Mouse (Mus musculus) forebrain, embryonic 15.5 days (tissue): ENCODE measurements at regions not wholly inside any gene's neighbourhood (a gene's known extent, or its start where the extent isn't known, plus 50 kb on each side); places are given as distances from the start of the nearest gene placed in this dataset.

Experiments used
- ATAC-seq: fragments of 200-750 bp; cut with Nextera tagmentation; replicated peaks from 2 replicates; pipeline ENCODE4 v1.8.0; 2017; ENCODE audit warnings: mild to moderate bottlenecking, moderate TSS enrichment, moderate library complexity
- H3K27ac ChIP-seq: fragments of 300-500 bp; sonication (generic); replicated peaks from 2 replicates; pipeline ENCODE4 v1.5.1; 2015; ENCODE audit warnings: mild to moderate bottlenecking, inconsistent platforms
- H3K27me3 ChIP-seq: fragments of 300-500 bp; sonication (generic); 2 replicates; pipeline ENCODE4 v1.6.1; 2015; ENCODE audit warnings: inconsistent platforms
- H3K36me3 ChIP-seq: fragments of 300-500 bp; sonication (generic); 2 replicates; pipeline ENCODE4 v1.6.1; 2015; ENCODE audit warnings: mild to moderate bottlenecking, inconsistent platforms
- H3K4me1 ChIP-seq: fragments of 300-500 bp; sonication (generic); 2 replicates; pipeline ENCODE4 v1.6.1; 2015; ENCODE audit warnings: inconsistent platforms
- H3K4me2 ChIP-seq: fragments of 300-500 bp; sonication (generic); replicated peaks from 2 replicates; pipeline ENCODE4 v1.6.1; 2015; ENCODE audit warnings: mild to moderate bottlenecking, inconsistent platforms
- H3K4me3 ChIP-seq: fragments of 300-500 bp; sonication (generic); 2 replicates; pipeline ENCODE4 v1.5.1; 2015; ENCODE audit warnings: mild to moderate bottlenecking, inconsistent platforms
- H3K9ac ChIP-seq: fragments of 300-500 bp; sonication (generic); replicated peaks from 2 replicates; pipeline ENCODE4 v1.6.1; 2015; ENCODE audit warnings: mild to moderate bottlenecking, inconsistent platforms
- H3K9me3 ChIP-seq: fragments of 300-500 bp; sonication (generic); 2 replicates; pipeline ENCODE4 v1.6.1; 2016; ENCODE audit warnings: inconsistent platforms
- whole genome bisulfite sequencing: fragments of 180-500 bp; shearing (Covaris S2); methylation state at CpG from one replicate; pipeline ENCODE4 v1.1.7; 2015; ENCODE audit warnings: mixed read lengths; 5-methylcytosine and 5-hydroxymethylcytosine counted together

DNA sequence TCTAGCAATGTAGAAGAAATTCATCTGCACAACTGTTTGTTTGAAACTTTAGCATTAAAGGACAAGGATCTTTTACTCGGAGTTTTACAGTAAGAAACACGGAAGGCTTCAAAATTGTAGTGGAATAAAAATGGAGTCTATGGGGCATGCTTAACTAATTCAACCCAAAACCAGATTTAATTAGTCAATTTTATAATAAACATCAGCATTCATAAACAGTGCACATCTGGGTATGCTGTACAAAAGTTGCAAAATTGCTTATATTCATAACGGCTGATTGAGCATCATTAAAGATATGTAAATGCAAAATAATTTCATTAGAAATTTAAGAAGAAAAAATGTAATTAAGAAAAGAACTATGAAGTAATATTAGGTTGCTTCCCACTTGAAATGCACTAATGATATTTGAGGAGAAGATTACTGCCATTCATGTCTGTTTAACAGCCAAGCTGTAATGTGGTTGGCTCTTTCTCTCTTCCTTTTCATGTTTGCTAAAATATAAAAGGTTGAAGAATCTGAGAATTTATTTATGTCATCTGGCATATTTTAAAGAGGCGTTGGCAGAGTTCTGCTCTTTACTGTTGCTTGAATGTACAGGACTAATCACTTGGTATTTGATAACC is 1037.3 kb downstream of the Fam181b start:
- Histone ChIP-seq H3K4me1 (no peaks in the 10 kb centered on the region), H3K36me3 (no peaks in the 10 kb centered on the region), H3K27ac (no peak overlapping the region), H3K27me3 (no peaks in the 10 kb centered on the region), H3K9ac (no peak overlapping the region), H3K4me3 (no peak overlapping the region), H3K4me2 (no peak overlapping the region), H3K9me3 (no peaks in the 10 kb centered on the region)
- WGBS = 82% methylated on average over 4 of the region's 4 CpGs
- peak; percentile 35; the same call in 1 of the 2 replicates for ATAC-seq

- Histone ChIP-seq H3K9me3 (no peaks in the 10 kb centered on the region), H3K36me3 (no peaks in the 10 kb centered on the region), H3K27ac (no peak overlapping the region), H3K27me3 (no peaks in the 10 kb centered on the region), H3K4me2 (no peak overlapping the region), H3K9ac (no peak overlapping the region), H3K4me3 (no peak overlapping the region), H3K4me1 (no peaks in the 10 kb centered on the region)
- ATAC-seq = no peak
- WGBS = 85% methylated on average over 1 of the region's 1 CpGs
Observed at GRCm38 (mm10) chr7:94123781-94124180, 1044.1 kb downstream of the Fam181b start.

GRCm38 (mm10) chr7:94154221-94154620 is 1074.6 kb downstream of the Fam181b start:
- no peak overlapping the region for H3K4me3 ChIP-seq
- H3K4me2 ChIP-seq = no peak overlapping the region
- H3K9me3 ChIP-seq = no peaks in the 10 kb centered on the region
- no peaks in the 10 kb centered on the region for H3K36me3 ChIP-seq
- H3K27me3 ChIP-seq = no peaks in the 10 kb centered on the region
- H3K27ac ChIP-seq = no peak overlapping the region
- H3K9ac ChIP-seq = no peak overlapping the region
- no peak for ATAC-seq
- H3K4me1 ChIP-seq = no peaks in the 10 kb centered on the region

DNA sequence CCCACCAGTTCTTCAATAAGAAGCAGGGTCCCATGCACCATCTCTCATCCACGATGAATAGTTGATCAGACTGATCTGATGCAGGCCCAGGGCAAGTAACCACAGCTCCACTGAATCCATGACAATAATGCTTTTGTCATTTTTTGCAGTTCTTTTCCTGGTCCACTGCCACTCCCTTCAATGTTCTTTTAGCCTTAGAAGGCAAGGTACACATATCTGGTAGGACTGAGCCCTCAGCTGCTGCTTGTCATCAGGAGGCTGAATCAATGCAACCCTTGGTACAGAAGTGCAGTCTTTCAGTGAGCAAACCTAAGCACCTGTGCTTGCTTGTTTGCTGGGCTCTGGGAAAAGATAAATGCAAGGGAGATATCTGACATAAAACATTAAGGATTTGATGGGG is 1075.8 kb downstream of the Fam181b start:
- H3K4me2 ChIP-seq = no peak overlapping the region
- H3K27me3 ChIP-seq = no peaks in the 10 kb centered on the region
- H3K4me1 ChIP-seq = no peaks in the 10 kb centered on the region
- WGBS = 92% methylated on average over 1 of the region's 1 CpGs
- no peak overlapping the region for H3K27ac ChIP-seq
- ATAC-seq = no peak
- H3K9me3 ChIP-seq = no peaks in the 10 kb centered on the region
- H3K36me3 ChIP-seq = no peaks in the 10 kb centered on the region
- H3K9ac ChIP-seq = no peak overlapping the region
- no peak overlapping the region for H3K4me3 ChIP-seq

GRCm38 (mm10) chr7:94180027-94180426 is 1100.4 kb downstream of the Fam181b start:
- ATAC-seq = no peak
- Histone ChIP-seq H3K4me1 (no peaks in the 10 kb centered on the region), H3K4me2 (no peak overlapping the region), H3K27ac (no peak overlapping the region), H3K9me3 (no peaks in the 10 kb centered on the region), H3K4me3 (no peak overlapping the region), H3K36me3 (no peaks in the 10 kb centered on the region), H3K27me3 (no peaks in the 10 kb centered on the region), H3K9ac (no peak overlapping the region)
- 73% methylated on average over 2 of the region's 2 CpGs for WGBS

DNA sequence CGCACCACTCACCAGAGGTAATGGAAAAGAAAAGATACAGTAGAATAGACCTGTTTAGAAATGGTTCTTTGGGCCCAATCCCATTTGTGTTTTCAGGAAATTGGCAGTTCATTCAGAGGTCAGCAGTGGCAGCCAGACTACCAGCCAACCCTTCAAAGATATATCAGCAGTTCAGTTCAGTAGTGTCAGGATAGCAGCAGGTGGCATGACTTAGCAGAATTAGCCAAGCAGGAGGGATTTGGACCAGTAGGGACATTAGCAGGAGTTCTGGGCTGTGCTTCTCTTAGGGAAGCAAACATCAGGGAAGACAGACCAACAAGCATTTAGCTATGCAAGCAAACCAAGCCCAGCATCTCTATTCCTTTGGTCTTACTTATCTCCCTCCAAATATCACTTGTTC is 1132.7 kb downstream of the Fam181b start:
- no peaks in the 10 kb centered on the region for H3K4me1 ChIP-seq
- H3K36me3 ChIP-seq = no peaks in the 10 kb centered on the region
- no peak overlapping the region for H3K27ac ChIP-seq
- H3K4me3 ChIP-seq = no peak overlapping the region
- no peak overlapping the region for H3K9ac ChIP-seq
- no peaks in the 10 kb centered on the region for H3K27me3 ChIP-seq
- no peak for ATAC-seq
- H3K4me2 ChIP-seq = no peak overlapping the region
- 80% methylated on average over 1 of the region's 1 CpGs for WGBS
- no peaks in the 10 kb centered on the region for H3K9me3 ChIP-seq

- Histone ChIP-seq H3K9ac (no peak overlapping the region), H3K27me3 (no peaks in the 10 kb centered on the region), H3K4me3 (no peak overlapping the region), H3K36me3 (no peaks in the 10 kb centered on the region), H3K4me2 (no peak overlapping the region), H3K4me1 (no peaks in the 10 kb centered on the region), H3K9me3 (no peaks in the 10 kb centered on the region), H3K27ac (no peak overlapping the region)
- no peak for ATAC-seq
- WGBS = 45% methylated on average over 1 of the region's 1 CpGs
Observed at GRCm38 (mm10) chr7:94227482-94227881, 1147.8 kb downstream of the Fam181b start.

DNA sequence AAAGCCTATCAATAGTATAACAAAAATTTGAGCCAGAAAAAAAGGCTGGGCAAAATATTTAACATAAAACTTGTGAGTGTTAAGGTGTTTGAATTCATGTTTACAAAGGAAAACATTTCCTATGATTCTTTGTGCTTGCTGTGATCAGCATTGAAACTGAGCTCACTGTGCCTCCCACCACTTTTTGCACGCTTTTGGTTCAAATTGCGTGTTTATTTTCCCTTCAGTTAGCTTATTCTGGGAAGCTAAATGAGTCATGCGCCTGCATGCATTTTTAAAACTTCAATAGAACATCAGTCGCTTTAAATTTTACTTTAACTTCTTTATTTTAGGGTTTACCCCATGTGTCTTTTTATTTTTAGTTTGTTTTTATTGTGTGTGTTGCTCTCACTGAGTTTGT is 1154.0 kb downstream of the Fam181b start:
- no peaks in the 10 kb centered on the region for H3K27me3 ChIP-seq
- WGBS = 85% methylated on average over 4 of the region's 4 CpGs
- no peak overlapping the region for H3K4me2 ChIP-seq
- H3K4me1 ChIP-seq = no peaks in the 10 kb centered on the region
- H3K9ac ChIP-seq = no peak overlapping the region
- no peak overlapping the region for H3K27ac ChIP-seq
- H3K4me3 ChIP-seq = no peak overlapping the region
- no peak for ATAC-seq
- H3K36me3 ChIP-seq = no peaks in the 10 kb centered on the region
- no peaks in the 10 kb centered on the region for H3K9me3 ChIP-seq

DNA sequence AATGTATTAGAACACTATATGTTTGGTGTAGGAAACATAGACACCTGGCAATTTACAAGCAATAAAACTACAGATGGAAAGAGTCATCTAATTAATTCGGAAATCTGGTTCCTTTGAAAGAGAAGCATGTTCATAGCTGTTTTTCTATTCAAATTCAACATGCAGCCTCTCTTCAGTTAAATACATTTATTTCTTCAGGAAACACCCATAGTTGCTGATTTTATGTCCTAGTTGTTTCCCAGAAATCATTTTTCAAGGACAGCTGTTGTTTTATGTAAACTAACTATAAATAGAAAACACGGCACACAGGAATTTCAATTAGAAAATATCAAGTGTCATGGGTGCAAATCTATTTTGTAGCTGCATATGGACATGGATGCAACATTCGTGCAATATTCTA is 1169.8 kb downstream of the Fam181b start:
- Histone ChIP-seq H3K27me3 (no peaks in the 10 kb centered on the region), H3K4me2 (no peak overlapping the region), H3K9ac (no peak overlapping the region), H3K27ac (no peak overlapping the region), H3K4me3 (no peak overlapping the region), H3K9me3 (no peaks in the 10 kb centered on the region), H3K4me1 (no peaks in the 10 kb centered on the region), H3K36me3 (no peaks in the 10 kb centered on the region)
- WGBS = 61% methylated on average over 3 of the region's 3 CpGs
- 0 out of 2 replicates have a peak, but pooled peaks have one; percentile 41 for ATAC-seq

DNA sequence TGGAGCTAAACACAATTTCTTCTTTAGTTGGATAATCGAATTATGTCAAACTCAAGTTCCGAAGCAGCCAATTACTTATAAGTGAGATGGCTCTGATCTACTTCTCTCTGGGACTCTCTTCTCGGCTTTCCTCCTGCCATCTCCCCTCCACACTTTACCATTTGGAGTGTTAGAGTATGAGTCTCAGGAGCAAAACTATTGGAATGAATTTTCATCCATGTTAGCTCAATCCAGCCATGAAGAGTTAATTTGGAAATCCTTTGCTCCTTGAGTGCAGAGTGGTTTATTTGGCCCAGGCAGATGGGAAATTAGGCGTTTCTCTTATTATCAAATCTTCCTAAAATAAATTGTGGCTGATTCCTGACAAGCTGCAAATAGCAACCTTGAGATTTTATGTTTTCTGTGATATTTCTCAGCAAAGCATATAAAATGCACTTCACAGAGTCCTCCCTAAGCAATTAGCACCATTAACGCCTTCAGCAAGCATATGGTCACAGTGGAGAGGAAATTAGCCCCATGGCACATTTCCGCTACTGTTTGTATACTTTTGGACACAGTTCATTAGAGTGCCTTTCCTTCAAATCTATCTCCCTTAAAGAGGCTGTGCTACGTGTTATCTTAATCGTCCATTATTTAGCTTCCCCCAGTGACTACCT is 1189.1 kb downstream of the Fam181b start:
- 62% methylated on average over 8 of the region's 8 CpGs for WGBS
- H3K4me2 ChIP-seq = no peak overlapping the region
- H3K4me3 ChIP-seq = no peak overlapping the region
- H3K9me3 ChIP-seq = no peaks in the 10 kb centered on the region
- no peak overlapping the region; the same call in 1 of the 2 replicates for H3K27ac ChIP-seq
- H3K36me3 ChIP-seq = no peaks in the 10 kb centered on the region
- no peak overlapping the region for H3K9ac ChIP-seq
- peak; percentile 73 for ATAC-seq
- H3K4me1 ChIP-seq = peaks cover 3% of the 10 kb centered on the region; the same call in 1 of the 2 replicates
- no peaks in the 10 kb centered on the region for H3K27me3 ChIP-seq

GRCm38 (mm10) chr7:94281529-94281928 is 1201.9 kb downstream of the Fam181b start:
- Histone ChIP-seq H3K4me3 (no peak overlapping the region), H3K4me1 (no peaks in the 10 kb centered on the region), H3K36me3 (no peaks in the 10 kb centered on the region), H3K9ac (no peak overlapping the region), H3K27ac (no peak overlapping the region), H3K9me3 (no peaks in the 10 kb centered on the region), H3K27me3 (no peaks in the 10 kb centered on the region), H3K4me2 (no peak overlapping the region)
- no peak for ATAC-seq
- 52% methylated on average over 3 of the region's 3 CpGs for WGBS

GRCm38 (mm10) chr7:94282010-94282409 is 1202.3 kb downstream of the Fam181b start:
- no peak for ATAC-seq
- Histone ChIP-seq H3K27me3 (no peaks in the 10 kb centered on the region), H3K4me1 (no peaks in the 10 kb centered on the region), H3K4me2 (no peak overlapping the region), H3K9me3 (no peaks in the 10 kb centered on the region), H3K9ac (no peak overlapping the region), H3K27ac (no peak overlapping the region), H3K36me3 (no peaks in the 10 kb centered on the region), H3K4me3 (no peak overlapping the region)
- WGBS = 87% methylated on average over 5 of the region's 5 CpGs
